Mouse (Mus musculus) olfactory bulb, adult 2 months (tissue): ENCODE results near the gene Dguok.

Source experiments
- CTCF ChIP-seq: fragments of 200-500 bp; IDR thresholded peaks from 2 replicates; pipeline ENCODE4 v1.5.1; 2012; ENCODE audit warnings: low read depth, mild to moderate bottlenecking, low read length, moderate library complexity; ENCODE audit not compliant: insufficient read depth
- POLR2A ChIP-seq: fragments of 200-500 bp; IDR thresholded peaks from 2 replicates; pipeline ENCODE4 v1.6.1; 2012; ENCODE audit warnings: mild to moderate bottlenecking, low read depth, low read length, moderate library complexity; ENCODE audit not compliant: insufficient read depth

- TF ChIP-seq CTCF (no peak), POLR2A (no peak)
Measured at GRCm38 (mm10) chr6:83464011-83464410, 42.8 kb downstream of the Dguok start.
